Mouse (Mus musculus) common myeloid progenitor, adult 5-6 weeks (primary cell): ENCODE measurements at regions not wholly inside any gene's neighbourhood (a gene's known extent, or its start where the extent isn't known, plus 50 kb on each side); places are given as distances from the start of the nearest gene placed in this dataset.

ENCODE experiments used
- ATAC-seq: replicated peaks from 2 replicates; pipeline ENCODE4 v1.8.0; 2016; ENCODE audit warnings: low read depth, mild to moderate bottlenecking, moderate TSS enrichment, inconsistent platforms; ENCODE audit not compliant: poor library complexity, severe bottlenecking

DNA sequence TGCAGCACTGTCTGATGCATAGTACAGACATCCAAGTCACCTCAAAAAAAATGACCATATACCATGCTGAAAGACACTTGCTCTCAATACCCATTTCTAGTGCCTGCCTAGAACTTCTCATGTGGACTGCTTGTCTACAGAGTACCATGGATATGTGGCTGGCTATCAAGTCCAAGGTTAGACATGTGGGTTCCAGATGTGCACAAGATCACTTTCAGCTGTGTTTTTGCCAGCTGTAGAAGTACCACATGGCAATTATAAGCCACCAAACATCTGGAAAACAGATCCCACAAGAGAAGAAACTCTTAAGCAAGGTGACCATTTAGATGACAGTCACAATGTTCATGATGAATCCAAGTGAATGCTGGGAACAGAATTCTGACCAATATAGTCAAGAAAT, 409.8 kb downstream of the Insc start:
- no peak for ATAC-seq

DNA sequence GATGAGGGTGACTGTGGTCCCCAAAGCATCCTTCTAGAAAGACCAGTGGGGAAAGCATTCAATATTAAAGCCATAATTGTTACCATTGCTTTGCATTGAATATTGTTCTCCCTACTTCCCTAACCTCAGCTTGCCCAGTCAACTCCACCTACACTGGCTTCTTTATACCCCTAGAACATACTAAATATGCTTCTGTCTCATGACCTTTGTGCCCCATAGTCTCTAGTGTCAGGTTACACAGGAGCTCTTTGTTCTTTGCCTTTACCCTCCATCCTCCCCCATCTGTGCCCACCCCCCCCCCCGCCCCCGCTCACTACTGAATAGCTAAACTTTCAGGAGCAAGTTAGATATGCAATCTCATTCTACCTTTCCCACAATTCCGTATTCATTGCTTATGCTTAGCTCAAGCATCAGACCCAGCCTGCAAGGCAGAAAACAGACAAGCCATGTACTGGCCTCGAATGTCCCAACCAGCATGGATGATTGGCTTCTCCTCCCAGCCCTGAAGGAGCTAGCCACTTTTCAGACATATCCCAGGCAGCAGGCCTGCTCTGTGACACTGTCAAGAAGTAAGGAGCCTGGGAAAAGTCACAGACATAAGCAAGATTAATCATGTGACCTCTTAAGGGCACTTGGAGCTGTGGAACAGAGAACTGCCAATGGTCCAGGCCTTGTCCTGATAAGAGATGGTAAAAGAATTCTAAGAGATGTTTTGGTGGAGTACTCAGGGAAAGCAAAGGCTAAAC, 410.4 kb downstream of the Insc start:
- ATAC-seq, result no peak

DNA sequence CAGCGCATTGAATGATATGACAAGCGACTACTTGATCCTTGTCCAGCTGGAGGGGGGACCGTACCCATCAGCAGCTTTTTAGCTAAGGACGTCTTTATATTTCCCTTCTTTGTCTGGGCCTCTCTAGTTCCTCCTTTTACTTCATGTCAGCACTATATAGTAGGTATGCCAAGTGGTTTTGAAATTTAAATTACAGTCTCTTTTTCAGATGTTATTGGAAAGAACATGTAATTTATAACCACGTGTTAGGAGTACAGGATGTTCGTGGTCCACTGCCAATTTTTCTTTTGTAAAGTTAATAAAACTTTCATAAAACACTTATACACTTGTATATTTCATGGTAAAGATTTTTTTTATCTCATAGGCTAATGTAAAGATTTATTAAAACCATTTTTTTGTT, 426.5 kb downstream of the Insc start:
- no peak for ATAC-seq

DNA sequence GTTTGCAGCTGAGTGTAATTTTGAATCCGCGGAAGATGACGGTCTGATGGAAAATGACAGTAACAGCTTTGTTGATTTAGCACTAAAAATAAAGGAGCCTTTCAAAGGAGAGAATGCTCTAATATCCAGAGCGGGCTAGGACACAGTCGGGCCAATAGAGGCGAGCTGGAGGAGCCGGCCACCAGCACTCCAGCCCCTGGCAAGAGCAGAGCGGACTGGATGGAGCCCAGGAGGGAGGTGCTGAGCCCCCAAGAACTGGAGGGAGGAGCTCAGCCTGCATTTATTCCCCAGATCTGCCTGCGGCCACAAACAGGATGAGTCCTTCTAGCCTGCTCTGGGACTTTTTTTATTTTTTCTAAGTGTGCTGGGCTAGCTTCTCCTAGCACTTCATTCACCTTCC, 426.9 kb downstream of the Insc start:
- ATAC-seq, result no peak

DNA sequence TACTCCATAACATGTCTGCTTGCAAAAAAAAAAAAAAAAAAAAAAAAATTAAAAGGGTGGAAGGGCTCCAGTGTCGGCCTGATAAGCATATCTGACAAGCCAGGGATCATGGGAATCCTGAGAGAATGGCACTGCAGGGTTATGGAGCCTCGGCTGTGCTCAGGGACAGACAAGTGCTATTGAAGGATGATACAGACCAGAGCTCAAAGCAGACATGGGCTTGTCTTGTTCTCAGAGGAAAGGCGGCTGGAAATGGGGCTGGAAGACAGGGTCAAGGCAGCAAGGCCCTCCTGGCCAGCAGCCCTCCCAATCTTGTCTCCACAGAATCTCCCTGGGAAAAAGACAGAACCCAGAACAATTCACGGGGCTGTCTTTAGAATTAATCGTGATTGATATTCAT, 449.0 kb downstream of the Insc start:
- no peak for ATAC-seq

DNA sequence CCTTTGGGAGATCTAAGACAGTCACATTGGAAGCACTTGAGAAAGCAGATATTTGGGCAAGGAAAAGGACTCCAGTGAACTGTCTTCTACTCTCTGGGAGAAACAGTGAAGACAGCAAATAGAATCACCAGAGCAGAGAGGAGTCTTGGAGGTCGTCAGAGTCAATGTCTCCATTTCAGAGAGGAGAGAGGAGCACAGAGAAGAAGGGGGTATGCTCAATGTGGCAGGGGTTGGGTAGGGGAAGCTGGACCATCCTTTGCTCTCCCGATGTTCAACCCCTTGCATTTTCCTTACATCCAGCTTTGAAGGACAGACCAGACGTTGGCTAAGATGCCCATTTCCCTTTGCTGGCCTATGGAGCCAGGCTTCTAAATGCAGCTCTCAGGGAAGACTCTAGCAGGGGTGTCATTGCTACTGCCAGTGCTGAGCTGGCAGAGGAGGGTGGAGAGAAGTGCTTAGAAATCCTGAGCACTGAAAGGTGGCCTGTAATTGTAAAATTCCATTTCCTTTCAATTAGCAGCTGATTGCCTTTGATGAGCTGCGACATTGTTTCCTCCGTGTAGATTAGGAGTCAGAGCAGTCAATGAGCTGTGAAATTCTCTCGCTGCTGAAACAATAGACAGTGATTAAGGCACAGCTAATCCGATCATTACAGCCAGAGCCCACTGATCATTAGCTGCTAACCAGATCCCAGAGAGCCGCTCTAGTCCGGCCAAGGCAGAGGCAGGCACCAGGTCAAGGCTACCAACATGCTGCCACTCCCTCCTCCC, 449.7 kb downstream of the Insc start:
- ATAC-seq, result no peak

DNA sequence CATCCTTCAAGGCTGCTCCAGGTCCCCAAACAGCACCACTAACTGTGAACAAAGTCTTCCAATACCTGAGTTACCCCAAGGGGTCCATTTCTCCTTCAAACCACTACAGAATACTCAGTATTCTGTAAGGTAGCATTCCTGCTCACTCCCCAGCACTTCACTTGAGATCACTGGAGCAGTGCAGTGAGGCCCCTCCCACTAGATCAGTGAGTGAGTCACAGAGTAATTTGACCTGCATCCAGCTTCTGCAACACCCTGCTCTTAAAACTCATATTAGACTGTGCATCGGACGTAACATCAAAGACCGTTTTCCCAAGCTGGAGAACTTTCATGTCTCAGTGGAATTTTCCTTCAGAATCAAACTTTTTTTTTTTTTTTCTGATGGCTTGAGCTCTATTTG, 461.4 kb downstream of the Insc start:
- ATAC-seq, result no peak

DNA sequence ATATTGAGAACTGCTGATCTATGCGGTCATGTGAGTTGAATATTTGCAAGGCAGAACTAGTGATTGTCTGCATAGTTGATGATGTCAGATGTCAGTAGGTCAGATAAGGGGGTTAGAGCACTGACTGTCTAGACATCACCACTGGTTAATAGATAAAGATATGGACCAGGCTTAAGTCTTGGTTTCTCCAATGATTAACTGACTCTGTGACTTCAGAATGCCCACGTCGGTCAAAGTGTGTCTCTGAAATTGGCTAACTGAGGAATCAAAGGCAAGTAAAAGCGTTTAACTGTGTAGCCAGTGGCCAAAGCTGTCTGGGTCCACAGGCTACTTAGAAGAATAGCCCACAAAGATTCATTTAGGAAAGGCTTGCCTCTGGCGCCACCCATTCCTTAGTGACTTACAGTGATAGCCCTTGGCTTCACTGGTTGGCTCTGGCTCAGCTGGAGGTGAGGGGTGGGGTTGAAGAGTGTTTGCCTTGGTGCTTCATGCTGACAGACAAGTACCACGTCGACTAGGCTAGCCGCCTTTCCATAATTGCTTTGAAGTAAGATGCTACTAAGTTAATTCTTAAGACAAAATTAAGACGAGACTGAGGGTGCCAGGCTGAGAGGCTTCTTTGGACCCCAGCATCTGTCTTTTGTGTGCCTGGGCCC, 463.1 kb downstream of the Insc start:
- no peak for ATAC-seq

DNA sequence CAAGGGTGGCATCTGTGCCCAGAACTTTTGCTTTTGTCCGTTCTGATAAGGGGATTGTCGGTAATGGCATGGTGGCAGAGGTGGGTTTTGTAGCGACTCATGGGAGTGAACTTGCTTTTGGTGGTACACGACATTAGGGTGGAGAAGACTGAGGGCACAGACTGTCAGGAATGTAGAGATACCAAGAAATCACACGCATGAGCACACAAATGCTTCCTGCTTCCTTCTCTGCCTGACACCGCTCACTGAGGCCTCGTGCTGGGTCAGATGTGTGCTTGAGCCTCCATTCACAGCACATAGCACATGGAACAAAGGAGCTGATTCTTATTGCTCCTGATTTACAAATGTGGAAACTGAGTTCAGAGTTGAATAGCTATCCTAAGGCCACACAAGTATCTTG, 465.3 kb downstream of the Insc start:
- ATAC-seq, result no peak

DNA sequence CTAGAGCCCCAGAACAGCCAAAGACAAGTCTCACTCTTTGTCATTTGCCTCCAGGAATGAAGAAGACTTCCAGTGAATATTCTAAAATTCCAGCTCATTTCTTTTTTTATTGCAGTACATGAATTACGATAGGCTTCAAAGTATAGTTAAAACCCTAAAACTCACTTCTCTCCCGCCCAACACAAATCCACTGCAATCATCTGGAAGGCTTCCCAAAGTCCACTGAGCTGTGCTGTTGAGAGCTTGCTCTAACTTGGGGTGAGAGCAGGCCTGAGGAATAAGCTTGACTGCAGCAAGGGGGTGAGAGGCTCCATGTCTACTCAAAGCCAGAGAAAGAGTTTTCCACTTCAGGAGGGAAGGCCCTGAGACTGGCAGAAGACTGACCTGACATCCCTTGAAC, 466.5 kb downstream of the Insc start:
- ATAC-seq, result no peak

DNA sequence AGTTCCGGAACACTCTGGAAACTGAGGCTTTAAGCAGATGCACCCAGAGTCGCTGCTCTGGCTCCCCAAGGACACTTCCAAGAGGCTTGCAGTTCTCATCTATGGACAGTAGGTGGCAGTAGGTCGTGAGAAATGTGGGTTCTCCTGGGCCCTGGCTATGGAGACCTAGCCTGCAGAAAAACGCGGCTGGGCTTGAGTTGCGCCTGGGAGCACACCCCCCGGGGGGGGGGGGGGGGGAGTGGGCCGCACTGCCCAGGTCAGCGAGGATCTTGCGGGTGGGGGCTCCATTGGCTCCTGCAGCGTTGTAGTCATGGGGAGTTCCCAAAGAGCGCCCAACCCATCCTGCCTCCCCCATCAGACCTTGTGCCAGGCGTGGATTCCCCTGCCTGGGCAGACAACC, 473.3 kb downstream of the Insc start:
- ATAC-seq, result peak; percentile 90

DNA sequence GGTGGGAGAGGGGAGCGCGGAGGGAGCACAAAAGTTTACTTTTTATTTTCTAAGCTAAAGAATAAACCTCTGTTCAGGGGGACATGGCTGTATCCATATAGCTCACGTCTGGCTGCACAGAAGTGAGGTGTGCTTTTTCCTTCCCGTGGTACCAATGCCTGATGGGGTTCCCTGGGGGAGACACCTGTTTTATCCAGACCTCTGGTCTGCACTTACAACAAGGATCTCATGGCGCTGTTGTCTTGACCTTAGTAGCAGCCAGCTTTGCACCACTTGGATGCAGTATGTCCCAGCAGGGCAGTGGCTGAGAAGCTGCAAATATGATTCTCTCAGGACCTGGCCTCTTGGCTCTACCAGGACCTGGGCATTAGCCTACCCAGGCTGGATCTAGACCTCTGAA, 473.8 kb downstream of the Insc start:
- ATAC-seq, result no peak

DNA sequence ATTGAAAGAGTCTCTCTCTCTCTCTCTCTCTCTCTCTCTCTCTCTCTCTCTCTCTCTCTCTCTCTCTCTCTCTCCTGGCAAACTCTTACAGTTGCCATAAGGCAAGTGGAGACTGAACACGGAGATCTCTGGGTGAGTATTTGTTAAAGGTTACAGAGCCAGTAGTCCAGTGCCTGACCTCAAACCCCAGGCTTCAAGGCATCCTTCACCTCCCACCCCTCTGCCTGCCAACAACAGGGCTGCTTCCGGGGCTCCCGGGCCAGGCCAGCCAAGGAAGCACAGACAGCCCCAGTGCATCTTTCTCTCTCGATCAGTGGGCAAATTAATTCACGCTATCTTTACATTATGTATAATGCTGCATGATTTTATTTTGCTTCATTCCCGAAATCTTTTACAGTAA, 474.2 kb downstream of the Insc start:
- ATAC-seq, result no peak

DNA sequence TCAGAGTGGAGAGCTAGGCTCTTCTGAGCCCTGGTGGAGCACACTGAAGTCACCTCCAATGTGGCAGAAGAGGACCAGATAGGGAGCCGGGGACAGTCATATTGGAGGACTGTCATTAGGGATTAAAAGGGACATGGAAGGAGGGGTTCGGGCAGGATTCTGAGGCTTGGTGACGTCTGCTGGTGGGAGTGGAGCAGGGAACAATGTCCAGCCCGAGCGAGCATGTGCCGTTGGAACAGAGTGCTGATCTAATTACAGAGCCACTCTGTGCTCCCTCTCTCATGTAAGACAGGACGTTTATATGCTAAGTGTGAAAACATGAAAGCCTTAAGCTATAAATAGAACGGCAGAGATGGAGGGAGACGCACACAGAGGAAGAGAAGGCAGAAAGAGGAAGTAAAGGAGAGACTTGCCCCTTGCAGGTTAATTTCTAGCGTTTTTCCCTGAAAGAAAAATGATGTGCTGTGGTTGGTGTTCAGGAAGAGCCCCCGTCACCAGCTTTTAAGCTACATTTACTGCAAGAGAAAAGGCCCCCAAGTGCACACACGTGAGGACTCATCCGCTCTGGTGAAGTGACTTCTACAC, 475.2 kb downstream of the Insc start:
- ATAC-seq, result peak; percentile 51

DNA sequence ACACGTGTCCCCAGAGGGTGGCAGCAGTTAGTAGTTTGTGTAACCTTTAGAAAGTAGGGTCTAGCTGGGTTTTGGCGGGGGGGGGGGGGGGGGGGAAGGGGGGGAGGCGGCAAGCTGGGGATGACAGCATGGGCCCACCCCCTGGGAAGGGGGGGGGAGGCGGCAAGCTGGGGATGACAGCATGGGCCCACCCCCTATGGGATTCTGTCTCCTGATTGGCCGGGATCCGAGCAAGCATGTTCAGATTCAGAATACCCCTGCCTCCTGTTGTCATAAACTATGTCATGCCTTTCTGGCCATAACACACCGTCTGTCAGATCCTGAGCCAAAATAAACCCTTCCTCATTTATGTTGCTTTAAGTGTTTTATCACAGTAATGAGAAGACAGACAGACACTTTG, 479.1 kb downstream of the Insc start:
- no peak for ATAC-seq

DNA sequence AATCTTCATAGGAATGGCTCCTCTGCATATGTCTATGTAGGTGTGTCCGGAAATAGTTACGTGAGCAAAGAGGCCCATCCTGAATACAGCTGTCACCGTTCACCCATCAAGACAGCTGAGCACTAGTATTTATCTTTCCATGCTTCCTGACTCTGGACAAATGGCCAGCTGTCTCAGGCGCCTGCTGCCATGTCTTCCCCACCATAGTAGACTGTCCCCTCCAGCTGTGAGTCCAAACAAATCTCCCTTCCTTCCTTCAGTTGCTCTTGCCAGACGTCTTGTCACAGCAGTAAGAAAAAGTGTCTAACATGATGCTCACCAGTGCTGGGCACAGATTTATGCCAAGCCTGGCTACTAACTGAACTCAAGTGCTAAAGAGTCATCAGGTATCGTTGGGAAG, 487.0 kb downstream of the Insc start:
- no peak for ATAC-seq

DNA sequence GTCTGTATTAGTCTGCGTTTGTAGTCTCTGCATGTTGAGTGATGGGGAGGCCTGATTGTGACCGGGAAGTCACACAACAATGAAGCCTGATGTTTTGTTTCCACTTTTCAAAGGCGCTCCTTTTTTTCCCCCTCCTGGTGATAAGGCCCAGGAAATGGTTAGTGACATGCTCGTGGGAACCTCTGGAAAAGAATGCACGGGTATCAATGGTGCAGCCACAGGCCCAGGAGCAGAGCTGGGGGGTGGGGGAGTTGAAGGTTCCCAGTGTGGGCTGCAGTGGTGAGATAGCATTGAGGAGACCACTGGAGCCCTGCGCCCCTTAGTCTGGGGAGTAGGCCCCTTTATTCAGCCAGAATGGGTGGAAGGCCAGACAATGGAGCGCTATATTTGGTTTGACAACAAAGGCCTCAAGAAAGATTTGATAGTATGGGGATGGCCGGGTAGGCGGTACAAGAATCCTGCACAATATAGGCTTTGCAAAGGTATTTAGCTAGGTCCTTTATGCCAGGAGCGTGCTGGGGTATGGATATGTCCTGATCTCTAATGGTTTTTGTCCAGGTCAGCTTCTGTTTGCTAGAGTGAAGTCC, 490.4 kb downstream of the Insc start:
- no peak for ATAC-seq

DNA sequence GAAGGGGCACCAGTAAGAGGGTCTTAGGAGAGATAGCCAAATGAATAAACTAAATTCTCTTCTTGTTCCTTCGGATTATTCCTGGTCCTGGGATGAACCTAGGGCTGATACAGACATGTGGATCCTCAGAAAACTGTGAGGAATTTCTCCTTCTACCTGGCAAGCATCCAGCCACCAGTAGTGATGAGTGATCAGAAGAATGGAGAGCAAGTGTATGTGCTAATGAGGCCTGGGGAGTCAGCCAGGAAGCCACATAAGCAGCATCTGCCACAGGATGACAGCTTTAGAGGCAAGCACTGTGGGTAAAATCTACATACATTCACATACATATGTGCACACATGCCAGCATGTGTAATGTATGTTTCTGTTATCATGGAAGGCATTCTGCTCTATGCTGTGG, 493.6 kb downstream of the Insc start:
- ATAC-seq, result no peak

DNA sequence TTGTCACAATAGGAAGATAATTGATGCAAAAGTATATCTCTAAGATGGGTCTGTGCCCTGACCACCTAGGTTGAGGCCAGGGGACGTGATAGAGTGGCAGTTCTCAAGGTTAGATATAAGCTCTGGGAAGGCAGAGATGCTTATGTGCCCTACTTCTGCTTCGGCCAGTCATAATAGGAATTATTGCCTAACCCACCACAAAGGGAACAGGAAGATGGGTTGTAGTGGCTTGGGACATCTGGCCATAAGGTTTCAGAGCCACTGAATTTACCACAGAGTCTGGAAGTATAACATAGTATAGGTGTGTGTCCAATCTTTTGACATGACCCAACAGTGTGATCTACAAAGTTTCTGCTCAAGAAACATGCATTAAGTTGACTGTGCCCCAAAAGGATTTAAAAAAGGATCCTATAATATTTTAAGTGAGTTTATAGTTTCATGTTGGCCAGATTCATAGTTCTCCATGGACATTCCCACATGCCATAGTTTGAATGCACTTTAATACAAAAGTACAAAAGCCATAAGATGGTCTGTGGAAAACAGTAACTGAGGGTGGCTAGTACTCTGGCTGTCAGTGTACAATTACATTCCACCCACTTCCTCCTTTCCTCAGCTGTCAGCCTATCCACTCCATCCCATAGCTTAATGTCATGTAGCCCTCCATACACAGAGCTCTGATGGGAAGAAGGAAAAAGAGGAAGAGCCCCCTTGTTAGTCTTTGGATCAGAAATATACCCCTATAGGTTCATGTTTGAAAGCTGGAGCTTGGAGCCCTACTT, 508.3 kb downstream of the Insc start:
- ATAC-seq, result peak; percentile 90

DNA sequence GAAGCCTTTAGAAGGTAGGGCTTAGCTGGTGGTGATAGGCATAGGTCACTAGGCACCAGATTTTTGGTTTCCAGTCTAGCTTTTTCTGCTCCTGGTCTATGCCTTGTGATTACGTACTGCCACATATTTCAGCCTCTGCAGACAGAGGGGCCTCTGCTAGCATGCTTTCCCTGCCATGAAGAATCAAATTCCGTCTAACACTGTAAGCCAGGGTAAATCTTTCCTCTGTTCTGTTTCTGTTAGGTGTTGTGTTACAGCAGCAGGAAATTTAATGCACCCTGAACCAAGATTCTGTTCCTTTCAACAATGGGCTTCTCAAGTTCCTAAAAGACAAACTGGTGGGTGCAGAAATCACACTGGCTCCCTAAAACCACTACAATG, 508.9 kb downstream of the Insc start:
- ATAC-seq, result no peak
